Mouse (Mus musculus) retina, postnatal 7 days (tissue): ENCODE results near the gene Atp8b2.

ENCODE experiments used
- DNase-seq: peaks from one replicate; pipeline ENCODE4 v3.0.0-alpha.2; 2012; ENCODE audit warnings: low read depth, low spot score

The Atp8b2 gene

GRCm38 (mm10) chr3:89959435-89959834 lies 3.9 kb downstream of the Atp8b2 start:
- DNase-seq: peak; percentile 42

- DNase-seq: no peak
These were observed 5.4 kb downstream of the Atp8b2 start for GRCm38 (mm10) chr3:89957880-89958279.

GRCm38 (mm10) chr3:89956177-89956971 lies 6.9 kb downstream of the Atp8b2 start:
- no peak for DNase-seq

GRCm38 (mm10) chr3:89953420-89953819 lies 9.9 kb downstream of the Atp8b2 start:
- DNase-seq: peak; percentile 60

GRCm38 (mm10) chr3:89948655-89949054 lies 14.7 kb downstream of the Atp8b2 start:
- DNase-seq: no peak

- DNase-seq: no peak
These were observed 15.3 kb downstream of the Atp8b2 start for GRCm38 (mm10) chr3:89948021-89948420.

GRCm38 (mm10) chr3:89945026-89945425 lies 18.3 kb downstream of the Atp8b2 start:
- DNase-seq: no peak

GRCm38 (mm10) chr3:89942894-89943293 lies 20.4 kb downstream of the Atp8b2 start:
- no peak for DNase-seq

GRCm38 (mm10) chr3:89936495-89936894 lies 26.8 kb downstream of the Atp8b2 start:
- DNase-seq: no peak

GRCm38 (mm10) chr3:89932925-89933324 lies 30.4 kb downstream of the Atp8b2 start:
- no peak for DNase-seq

- no peak for DNase-seq
These were observed 34.4 kb downstream of the Atp8b2 start for GRCm38 (mm10) chr3:89928956-89929355.

- no peak for DNase-seq
These were observed 36.9 kb downstream of the Atp8b2 start for GRCm38 (mm10) chr3:89926440-89926839.

- DNase-seq: no peak
These were observed 42.6 kb downstream of the Atp8b2 start for GRCm38 (mm10) chr3:89920711-89921110.

GRCm38 (mm10) chr3:89917408-89917807 lies 45.9 kb downstream of the Atp8b2 start:
- no peak for DNase-seq

GRCm38 (mm10) chr3:89916622-89917021 lies 46.7 kb downstream of the Atp8b2 start:
- DNase-seq: no peak

- DNase-seq: no peak
These were observed 48.6 kb downstream of the Atp8b2 start for GRCm38 (mm10) chr3:89914700-89915099.

- DNase-seq: peak; percentile 32
These were observed 50.5 kb downstream of the Atp8b2 start, which contains the start of gene Il6ra for GRCm38 (mm10) chr3:89912543-89913391. Il6ra (minus strand) TSS chr3:89913196.

GRCm38 (mm10) chr3:89912108-89912542 lies 51.2 kb downstream of the Atp8b2 start:
- no peak for DNase-seq

GRCm38 (mm10) chr3:89911207-89911606 lies 52.1 kb downstream of the Atp8b2 start:
- no peak for DNase-seq

- DNase-seq: no peak
These were observed 53.4 kb downstream of the Atp8b2 start for GRCm38 (mm10) chr3:89909703-89910542.

- DNase-seq: no peak
These were observed 54.5 kb downstream of the Atp8b2 start for GRCm38 (mm10) chr3:89908836-89909235.

- no peak for DNase-seq
These were observed 55.5 kb downstream of the Atp8b2 start for GRCm38 (mm10) chr3:89907846-89908245.
